Mouse (Mus musculus): ENCODE results near the gene Gorasp2. TPM values are rescaled to one million over a fixed set of nuclear protein-coding genes. Genes with fewer than 3 reads are reported as not detected.

Gorasp2 gene
- total RNA-seq, 2 experiments from 2014 or later: 98.5 to 116 TPM

DNA sequence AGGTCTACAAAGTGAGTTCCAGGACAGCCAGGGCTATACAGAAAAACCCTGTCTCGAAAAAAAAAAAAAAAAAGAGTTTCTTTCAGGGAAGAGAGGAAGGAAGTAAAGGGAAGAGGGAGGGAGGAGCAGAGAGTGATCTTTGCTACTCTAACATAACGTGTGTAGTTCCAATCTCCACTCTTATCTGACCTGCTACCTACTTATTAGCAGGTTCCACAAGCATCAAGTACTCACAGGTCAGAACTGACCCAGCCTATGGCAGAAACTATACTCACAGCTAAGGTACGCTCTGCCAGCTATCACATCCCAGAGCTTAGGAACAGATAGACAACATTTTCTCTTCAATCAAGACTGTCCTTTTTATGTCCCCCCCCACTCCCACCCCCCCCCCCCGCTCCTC, 74.2 kb downstream of the Gorasp2 start:
- no peak for DNase-seq (ENCODE audit: low spot score in 2 of 2)

GRCm38 (mm10) chr2:70736008-70736407, 74.6 kb downstream of the Gorasp2 start:
- DNase-seq (ENCODE audit: low spot score in 2 of 2): no peak

DNA sequence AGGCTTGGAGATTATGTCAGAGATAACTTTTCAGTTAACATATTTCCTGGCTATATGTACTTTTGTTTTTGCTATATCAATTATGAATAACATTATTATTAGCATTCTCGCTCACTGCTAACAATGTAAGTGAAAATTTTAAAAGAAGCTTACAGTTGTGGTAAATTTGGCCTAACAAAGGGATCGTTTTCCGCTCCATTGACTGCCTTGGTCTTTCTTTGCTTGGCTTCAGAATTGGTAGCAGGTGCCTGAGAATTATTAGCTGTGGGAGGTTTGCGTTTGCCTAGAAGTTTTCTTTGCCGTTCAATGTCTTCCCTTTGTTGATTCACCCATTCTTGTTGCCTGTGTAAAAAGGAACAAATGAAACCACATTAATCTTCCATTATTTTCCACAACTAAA, 80.5 kb downstream of the Gorasp2 start:
- no peak for DNase-seq (ENCODE audit: low spot score in 2 of 2)

- DNase-seq (ENCODE audit: low spot score in 2 of 2): no peak
Observed at GRCm38 (mm10) chr2:70742588-70742987, 81.2 kb downstream of the Gorasp2 start.

- DNase-seq (ENCODE audit: low spot score in 2 of 2): no peak
Observed at GRCm38 (mm10) chr2:70751655-70752054, 90.3 kb downstream of the Gorasp2 start.

DNA sequence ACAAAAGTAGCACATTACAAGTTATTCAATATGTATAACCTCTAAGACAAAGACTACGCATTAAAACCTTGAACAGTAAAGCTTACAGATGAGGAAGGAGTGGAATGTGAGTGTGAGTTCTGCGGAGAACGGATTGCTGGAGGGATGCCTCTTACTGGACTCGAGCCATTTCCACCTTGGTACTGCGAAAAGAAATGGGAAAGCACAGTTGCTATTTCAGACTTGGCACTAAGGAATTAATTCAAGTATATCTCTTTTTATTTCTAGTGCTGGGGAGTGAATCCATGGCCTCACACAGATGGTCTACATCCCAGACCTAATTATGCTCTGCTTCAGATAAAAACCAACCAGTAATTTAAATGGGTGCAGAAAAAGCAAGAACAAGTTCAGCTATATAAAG, 90.8 kb downstream of the Gorasp2 start:
- DNase-seq (ENCODE audit: low spot score in 2 of 2): no peak

Other genes with a start within 250 kb of the Gorasp2 start
- 1 to 10 TPM; 2.0 to 2.6 TPM for gene Sp5, start 186.7 kb upstream of the Gorasp2 start, total RNA-seq (2021)
- under 1 TPM in 1 of 2 experiments, not detected in 1; 0.23 TPM for gene Erich2, start 152.8 kb upstream of the Gorasp2 start, total RNA-seq (2021)
- gene Gad1, start 108.5 kb upstream of the Gorasp2 start, total RNA-seq (2021): 1 to 10 TPM; 6.6 to 9.6 TPM
- 1 to 10 TPM in 1 of 2 experiments, not detected in 1; 1.1 TPM for gene Gm26558, start 532 bp downstream of the Gorasp2 start, total RNA-seq (2021)
- gene Tlk1, start 164.2 kb downstream of the Gorasp2 start, total RNA-seq (2021): 10 to 100 TPM; 37.6 to 52.5 TPM

Data from adrenal gland, adult 18-20 months (tissue).